ENCODE assay signal across 8 mouse cellular contexts in the genomic region with DNA sequence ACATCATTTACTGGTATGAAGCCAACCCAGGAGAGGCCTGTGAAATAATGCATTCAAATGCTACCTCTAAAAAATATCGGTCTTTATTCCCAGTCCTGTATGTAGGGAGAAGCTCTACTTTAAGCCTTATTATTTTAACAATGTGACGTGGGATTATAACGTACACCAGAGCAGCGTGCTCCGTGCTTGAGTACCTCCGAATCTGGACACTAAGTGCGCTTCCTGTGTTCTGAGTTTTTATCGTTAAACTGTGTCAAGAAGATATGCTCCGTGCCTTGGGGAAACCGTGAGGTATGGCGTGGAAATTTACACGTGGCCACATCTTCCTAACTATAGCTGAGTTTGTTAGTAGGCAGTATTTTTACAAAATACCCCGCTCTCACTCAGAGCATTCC.
A peak's percentile ranks its signal among the peaks of the same experiment; 100 is the strongest.
DNase-seq lines count a peak whose midpoint lies in the region; ATAC-seq and TF ChIP-seq lines count a peak whose summit lies in the region.

No protein-coding gene starts in this region.

- TF ChIP-seq POLR2A in kidney, adult 2 months (IDR thresholded peaks at IDR 0.05; ENCODE audit: low read depth, low read length): no peak
- TF ChIP-seq POLR2A in bone marrow, adult 2 months (IDR thresholded peaks at IDR 0.05; ENCODE audit: borderline replicate concordance, control insufficient read depth, low read depth, low read length): no peak

- H3K9ac ChIP-seq in kidney, embryonic 16.5 days (replicated peaks; ENCODE audit: low read length): no peak overlapping the region
- H3K9ac ChIP-seq in hindbrain, embryonic 12.5 days: no peak overlapping the region
- H3K9ac ChIP-seq in midbrain, embryonic 12.5 days (replicated peaks): no peak overlapping the region

- H3K4me3 ChIP-seq in kidney, adult 2 months (ENCODE audit: insufficient read depth, low read depth, low read length): peak overlapping the region; percentile 43; the same call in 1 of the 2 replicates
- no peak overlapping the region for H3K4me3 ChIP-seq in kidney, embryonic 16.5 days (ENCODE audit: low read length)
- H3K4me3 ChIP-seq in bone marrow, adult 2 months (replicated peaks; ENCODE audit: control insufficient read depth, low read depth, low read length): peak overlapping the region; percentile 7
- H3K4me3 ChIP-seq in hindbrain, embryonic 12.5 days: no peak overlapping the region
- H3K4me3 ChIP-seq in midbrain, embryonic 12.5 days: no peak overlapping the region

- H3K4me1 ChIP-seq in kidney, adult 2 months (ENCODE audit: control insufficient read depth, insufficient read depth, low read length): no peaks in the 10 kb centered on the region
- peaks cover 18% of the 10 kb centered on the region for H3K4me1 ChIP-seq in kidney, embryonic 16.5 days (ENCODE audit: insufficient read depth, low read length)
- H3K4me1 ChIP-seq in bone marrow, adult 2 months (ENCODE audit: control insufficient read depth, insufficient read depth, low read length): peaks cover 4% of the 10 kb centered on the region
- peaks cover 22% of the 10 kb centered on the region for H3K4me1 ChIP-seq in hindbrain, embryonic 12.5 days
- H3K4me1 ChIP-seq in midbrain, embryonic 12.5 days: peaks cover 30% of the 10 kb centered on the region

- no peak for DNase-seq in kidney, adult 2 months
- DNase-seq in adrenal gland, postnatal 36 days: no peak
- DNase-seq in spleen, postnatal 14 days (ENCODE audit: low spot score in 2 of 2): no peak
- DNase-seq in testis, postnatal 10 days (ENCODE audit: low spot score): no peak

- TF ChIP-seq CTCF in kidney, adult 2 months (conservative IDR thresholded peaks at IDR 0.05; ENCODE audit: insufficient read depth, insufficient read length, low read depth, low read length): no peak
- TF ChIP-seq CTCF in bone marrow, adult 2 months (IDR thresholded peaks at IDR 0.05; ENCODE audit: control insufficient read depth, insufficient read depth, low read length): no peak

- H3K27me3 ChIP-seq in kidney, adult 2 months (replicated peaks; ENCODE audit: control insufficient read depth, insufficient read depth, low read length): no peaks in the 10 kb centered on the region
- H3K27me3 ChIP-seq in kidney, embryonic 16.5 days (ENCODE audit: insufficient read depth, low read length): no peaks in the 10 kb centered on the region
- H3K27me3 ChIP-seq in hindbrain, embryonic 12.5 days: no peaks in the 10 kb centered on the region
- no peaks in the 10 kb centered on the region for H3K27me3 ChIP-seq in midbrain, embryonic 12.5 days

- 63% methylated on average over 13 of the region's 13 CpGs for WGBS in kidney, adult 2 months
- 66% methylated on average over 13 of the region's 13 CpGs for WGBS in kidney, embryonic 16.5 days
- 8% methylated on average over 13 of the region's 13 CpGs for WGBS in bone marrow, adult 2 months
- WGBS in hindbrain, embryonic 12.5 days: 66% methylated on average over 13 of the region's 13 CpGs
- WGBS in midbrain, embryonic 12.5 days: 48% methylated on average over 13 of the region's 13 CpGs

- H3K27ac ChIP-seq in kidney, adult 2 months (ENCODE audit: insufficient read depth, low read depth, low read length): no peak overlapping the region
- no peak overlapping the region for H3K27ac ChIP-seq in kidney, embryonic 16.5 days (ENCODE audit: low read length)
- no peak overlapping the region for H3K27ac ChIP-seq in bone marrow, adult 2 months (ENCODE audit: control insufficient read depth, insufficient read depth, low read depth, low read length, poor library complexity)
- peak overlapping the region; percentile 73 for H3K27ac ChIP-seq in hindbrain, embryonic 12.5 days
- H3K27ac ChIP-seq in midbrain, embryonic 12.5 days (replicated peaks): peak overlapping the region; percentile 71

- H3K9me3 ChIP-seq in kidney, embryonic 16.5 days (ENCODE audit: low read length): no peaks in the 10 kb centered on the region
- no peaks in the 10 kb centered on the region for H3K9me3 ChIP-seq in hindbrain, embryonic 12.5 days (replicated peaks)
- no peaks in the 10 kb centered on the region for H3K9me3 ChIP-seq in midbrain, embryonic 12.5 days

- no peak for ATAC-seq in kidney, embryonic 16.5 days (ENCODE audit: low FRiP score, low TSS enrichment)
- 0 out of 2 replicates have a peak, but pooled peaks have one; percentile 3 for ATAC-seq in hindbrain, embryonic 12.5 days (ENCODE audit: low FRiP score)
- ATAC-seq in midbrain, embryonic 12.5 days (ENCODE audit: low FRiP score, low read depth): 0 out of 2 replicates have a peak, but pooled peaks have one; percentile 25

- H3K4me2 ChIP-seq in kidney, embryonic 16.5 days (replicated peaks; ENCODE audit: low read depth, low read length): no peak overlapping the region; the same call in 1 of the 2 replicates
- H3K4me2 ChIP-seq in hindbrain, embryonic 12.5 days (replicated peaks): 0 out of 2 replicates have a peak overlapping the region, but pooled peaks have one; percentile 4
- H3K4me2 ChIP-seq in midbrain, embryonic 12.5 days (replicated peaks): peak overlapping the region; percentile 8

- no peaks in the 10 kb centered on the region for H3K36me3 ChIP-seq in kidney, adult 2 months (ENCODE audit: control insufficient read depth, insufficient read depth, low read length)
- H3K36me3 ChIP-seq in kidney, embryonic 16.5 days (ENCODE audit: insufficient read depth, low read length): no peaks in the 10 kb centered on the region
- no peaks in the 10 kb centered on the region for H3K36me3 ChIP-seq in hindbrain, embryonic 12.5 days
- no peaks in the 10 kb centered on the region for H3K36me3 ChIP-seq in midbrain, embryonic 12.5 days

Comparison
In these comparisons a context has a peak if more than half of its experiments do, and no peak if none do; other contexts are left out.
1. H3K4me3 ChIP-seq: peak in kidney, adult 2 months (single experiment) and bone marrow, adult 2 months (single experiment); none in kidney, embryonic 16.5 days (single experiment), hindbrain, embryonic 12.5 days (single experiment) and midbrain, embryonic 12.5 days (single experiment).
2. H3K27ac ChIP-seq: peak in hindbrain, embryonic 12.5 days (single experiment) and midbrain, embryonic 12.5 days (single experiment); none in kidney, adult 2 months (single experiment), kidney, embryonic 16.5 days (single experiment) and bone marrow, adult 2 months (single experiment).